Mouse (Mus musculus) small intestine, adult 10 weeks (tissue): ENCODE measurements around the gene Rxrb. TPM values are rescaled to one million over a fixed set of nuclear protein-coding genes. Genes with fewer than 3 reads are reported as not detected.

Experiments used
- polyA plus RNA-seq: library from polyadenylated mRNA; stranded (reverse); fragments of 350-450 nt; fragmentation: Illumina TruSeq; extraction: RNeasy Lipid Tissue Mini Kit (QIAGEN cat#74804); gene quantifications from one replicate; pipeline ENCODE4 v1.2.3, GENCODE M21; 2014; ENCODE audit warnings: low replicate concordance

Gene Rxrb
- polyA plus RNA-seq = 0.22 TPM

DNA sequence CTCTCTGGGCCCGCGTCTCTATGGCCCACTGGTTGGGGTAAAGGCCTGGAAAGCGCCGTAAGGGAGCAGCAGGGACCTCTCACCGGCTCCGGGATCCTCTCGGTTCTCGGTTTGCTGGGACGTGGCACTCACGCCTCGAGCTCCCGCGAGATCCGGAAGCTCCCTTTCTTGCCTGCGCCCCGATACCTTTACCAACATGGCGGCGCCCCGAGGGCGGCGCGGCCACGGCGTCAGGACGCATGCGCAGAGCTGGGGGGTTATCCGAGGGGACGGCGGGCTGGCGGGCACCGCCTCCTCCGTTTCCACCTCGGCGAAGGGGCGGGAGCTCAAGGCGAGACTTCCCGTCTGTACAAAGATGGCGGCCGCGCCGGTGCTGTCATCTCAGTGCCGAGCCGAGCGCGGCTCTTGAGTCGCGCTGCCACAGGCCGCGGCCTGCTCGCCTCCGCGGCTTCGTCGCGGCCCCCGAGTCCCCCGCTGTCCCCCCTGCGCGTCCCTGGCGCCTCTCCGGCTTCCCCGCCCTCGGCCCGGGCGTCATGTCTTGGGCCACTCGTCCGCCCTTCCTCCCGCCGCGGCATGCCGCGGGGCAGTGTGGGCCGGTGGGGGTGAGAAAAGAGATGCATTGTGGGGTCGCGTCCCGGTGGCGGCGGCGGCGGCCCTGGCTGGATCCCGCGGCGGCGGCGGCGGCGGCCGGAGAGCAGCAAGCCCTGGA, at the start of gene Rxrb, which contains the start of gene Slc39a7:
Gene Rxrb, plus strand, starts transcription at position 348 of the 709 bp plus-strand sequence.
Gene Slc39a7, minus strand, starts transcription at position 218 of the 709 bp plus-strand sequence.

DNA sequence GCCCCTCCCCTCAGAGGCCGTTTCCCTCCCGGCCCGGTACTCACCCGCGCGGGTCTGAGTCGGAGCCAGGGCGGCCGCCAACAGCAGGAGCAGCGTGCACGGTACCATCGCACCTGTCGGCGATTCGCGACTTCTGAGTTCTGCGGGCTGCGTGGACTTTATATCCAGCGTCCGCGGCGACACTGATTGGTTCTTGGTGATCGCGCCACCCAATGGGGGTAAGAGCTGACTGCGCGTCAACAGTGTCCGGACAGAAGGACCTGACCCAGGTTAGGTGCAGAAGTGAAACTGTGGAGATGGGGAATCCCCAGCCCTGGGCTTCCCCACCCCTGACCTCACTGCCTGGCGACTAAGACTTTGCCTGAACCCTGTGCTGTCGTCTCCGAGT, 31.5 kb upstream of the Rxrb start, which contains the start of gene H2-K1:
Gene H2-K1, minus strand, starts transcription at position 198 of the 388 bp plus-strand sequence.

DNA sequence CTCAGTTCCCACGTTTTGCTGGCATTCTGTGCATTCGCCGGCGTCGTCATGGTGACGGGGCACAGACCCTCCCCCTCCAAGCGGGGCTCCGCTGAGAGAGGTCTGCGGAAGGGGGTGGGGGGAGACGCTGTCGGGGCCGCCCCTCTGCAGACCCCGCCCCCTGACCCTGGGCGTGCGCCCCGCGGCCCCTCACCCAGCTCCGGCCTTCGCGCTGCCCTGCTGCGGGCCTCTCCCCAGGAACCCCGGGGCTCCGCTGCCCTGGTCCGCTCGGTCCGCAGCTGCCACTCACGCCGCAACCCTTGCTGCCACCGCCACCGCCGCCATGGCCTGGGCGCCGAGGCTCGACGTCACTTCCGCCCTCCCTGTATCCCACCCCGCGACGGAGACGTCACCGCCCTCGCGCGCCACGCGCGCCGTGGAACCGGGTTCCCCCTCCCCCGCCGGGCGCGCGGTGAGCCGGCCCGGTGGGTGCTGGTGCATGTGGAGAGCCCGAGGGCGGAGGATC, 7.2 kb upstream of the Rxrb start, which contains the start of gene Ring1:
Gene Ring1, minus strand, starts transcription at position 364 of the 505 bp plus-strand sequence.

DNA sequence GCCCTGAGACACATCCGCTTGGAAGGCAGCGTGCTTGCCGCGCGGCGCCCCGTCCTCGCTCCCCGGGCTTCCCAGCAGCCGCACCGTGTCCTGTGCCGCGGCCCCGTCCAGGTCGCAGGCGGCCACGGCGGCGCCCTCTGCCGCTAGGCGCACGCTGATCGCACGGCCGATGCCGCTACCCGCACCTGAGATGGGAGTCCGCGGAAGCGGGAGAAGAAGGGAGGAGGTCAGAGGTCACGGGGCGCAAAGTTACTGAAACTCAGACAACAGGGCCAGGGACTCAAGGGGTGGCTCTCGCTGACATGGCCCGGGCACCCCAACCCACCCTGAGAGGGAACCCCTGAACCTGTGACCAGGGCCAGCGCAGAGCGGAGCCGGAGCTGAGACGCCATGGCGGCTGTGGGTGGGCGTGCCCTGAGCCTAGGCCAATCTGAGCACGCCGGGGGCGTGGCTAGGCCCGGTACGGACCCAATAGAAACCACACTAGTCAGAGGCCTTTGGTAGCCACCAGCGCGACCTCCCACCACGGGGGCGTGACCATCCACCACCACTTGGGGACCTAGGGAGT, 3.9 kb upstream of the Rxrb start, which contains the start of gene H2-Ke6:
Gene H2-Ke6, minus strand, starts transcription at position 405 of the 568 bp plus-strand sequence.

DNA sequence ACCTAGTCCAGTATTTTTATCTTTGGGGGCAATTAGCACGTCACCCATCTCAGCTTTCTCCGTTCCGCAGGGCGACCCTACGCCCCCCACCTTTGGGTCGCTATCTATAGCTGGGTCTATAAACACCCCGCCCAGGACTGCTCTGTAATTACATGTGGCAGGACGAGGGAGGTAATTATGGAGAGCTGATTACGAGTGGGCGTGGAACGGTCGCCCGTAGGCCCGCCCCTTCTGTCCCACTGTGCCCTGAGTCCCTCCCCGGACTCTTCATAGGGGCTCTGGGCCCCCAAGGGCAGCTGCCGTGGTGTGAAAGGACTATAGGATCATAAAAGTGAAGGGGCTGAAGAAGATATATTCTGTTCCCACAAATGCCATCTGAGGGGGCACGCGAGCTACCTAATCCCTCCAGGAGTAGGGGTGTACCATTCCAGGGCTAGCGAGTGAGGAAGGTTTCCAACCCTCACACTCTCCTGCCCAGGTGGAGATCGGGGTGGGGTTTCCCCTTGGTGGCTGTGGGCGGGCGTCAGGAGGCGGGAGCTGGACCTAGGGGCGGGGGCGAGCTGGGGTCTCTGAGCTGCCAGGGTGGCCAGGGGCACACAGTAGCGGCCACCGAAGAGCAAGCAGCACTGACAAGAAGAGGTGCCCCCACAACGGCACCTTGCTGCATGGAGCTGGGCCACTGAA, 7.4 kb downstream of the Rxrb start, which contains the start of gene Col11a2:
Gene Col11a2, plus strand, starts transcription at position 560 of the 684 bp plus-strand sequence.

Other genes with a start within 250 kb of the Rxrb start
- gene Angptl4, start 250.0 kb upstream of the Rxrb start, polyA plus RNA-seq = 0.67 TPM
- gene Kank3, start 221.3 kb upstream of the Rxrb start, polyA plus RNA-seq = 3.9 TPM
- 30.6 TPM for gene Rps28, start 207.2 kb upstream of the Rxrb start, polyA plus RNA-seq
- 20.8 TPM for gene Ndufa7, start 207.2 kb upstream of the Rxrb start, polyA plus RNA-seq
- gene Cd320, start 188.7 kb upstream of the Rxrb start, polyA plus RNA-seq = 0.85 TPM
- gene Gm7029, start 158.0 kb upstream of the Rxrb start, polyA plus RNA-seq = not detected
- 2.4 TPM for gene Kifc1, start 141.2 kb upstream of the Rxrb start, polyA plus RNA-seq
- gene Platr17, start 126.7 kb upstream of the Rxrb start, polyA plus RNA-seq = not detected
- gene Daxx, start 122.4 kb upstream of the Rxrb start, polyA plus RNA-seq = 2.6 TPM
- 57.9 TPM for gene Tapbp, start 115.9 kb upstream of the Rxrb start, polyA plus RNA-seq
- gene Zbtb22, start 115.9 kb upstream of the Rxrb start, polyA plus RNA-seq = 0.78 TPM
- gene Rgl2, start 102.3 kb upstream of the Rxrb start, polyA plus RNA-seq = 2.2 TPM
- 6.7 TPM for gene Pfdn6, start 91.5 kb upstream of the Rxrb start, polyA plus RNA-seq
- 0.26 TPM for gene Wdr46, start 91.2 kb upstream of the Rxrb start, polyA plus RNA-seq
- not detected for gene B3galt4, start 80.3 kb upstream of the Rxrb start, polyA plus RNA-seq
- gene Vps52, start 76.0 kb upstream of the Rxrb start, polyA plus RNA-seq = 2.0 TPM
- 6.8 TPM for gene Rps18, start 75.8 kb upstream of the Rxrb start, polyA plus RNA-seq
- 431 TPM for gene H2-K1, start 31.5 kb upstream of the Rxrb start, polyA plus RNA-seq
- gene Ring1, start 7.1 kb upstream of the Rxrb start, polyA plus RNA-seq = 0.74 TPM
- not detected for gene H2-Ke6, start 3.8 kb upstream of the Rxrb start, polyA plus RNA-seq
- 0.48 TPM for gene Slc39a7, start 130 bp upstream of the Rxrb start, polyA plus RNA-seq
- not detected for gene Col11a2, start 7.6 kb downstream of the Rxrb start, polyA plus RNA-seq
- not detected for gene H2-Oa, start 60.5 kb downstream of the Rxrb start, polyA plus RNA-seq
- gene H2-DMa, start 87.7 kb downstream of the Rxrb start, polyA plus RNA-seq = 1.6 TPM
- gene Brd2, start 90.8 kb downstream of the Rxrb start, polyA plus RNA-seq = 197 TPM
- gene H2-DMb2, start 111.5 kb downstream of the Rxrb start, polyA plus RNA-seq = 1.5 TPM
- gene H2-DMb1, start 121.3 kb downstream of the Rxrb start, polyA plus RNA-seq = 12.1 TPM
- 5.6 TPM for gene Tap1, start 155.7 kb downstream of the Rxrb start, polyA plus RNA-seq
- gene Psmb9, start 156.0 kb downstream of the Rxrb start, polyA plus RNA-seq = 5.8 TPM
- 7.2 TPM for gene Psmb8, start 165.9 kb downstream of the Rxrb start, polyA plus RNA-seq
- not detected for gene Tap2, start 171.7 kb downstream of the Rxrb start, polyA plus RNA-seq
- 13.2 TPM for gene H2-Ob, start 207.1 kb downstream of the Rxrb start, polyA plus RNA-seq
- 39.7 TPM for gene H2-Ab1, start 225.9 kb downstream of the Rxrb start, polyA plus RNA-seq